Mouse (Mus musculus): ENCODE measurements around the gene Amhr2.

Gene Amhr2

DNA sequence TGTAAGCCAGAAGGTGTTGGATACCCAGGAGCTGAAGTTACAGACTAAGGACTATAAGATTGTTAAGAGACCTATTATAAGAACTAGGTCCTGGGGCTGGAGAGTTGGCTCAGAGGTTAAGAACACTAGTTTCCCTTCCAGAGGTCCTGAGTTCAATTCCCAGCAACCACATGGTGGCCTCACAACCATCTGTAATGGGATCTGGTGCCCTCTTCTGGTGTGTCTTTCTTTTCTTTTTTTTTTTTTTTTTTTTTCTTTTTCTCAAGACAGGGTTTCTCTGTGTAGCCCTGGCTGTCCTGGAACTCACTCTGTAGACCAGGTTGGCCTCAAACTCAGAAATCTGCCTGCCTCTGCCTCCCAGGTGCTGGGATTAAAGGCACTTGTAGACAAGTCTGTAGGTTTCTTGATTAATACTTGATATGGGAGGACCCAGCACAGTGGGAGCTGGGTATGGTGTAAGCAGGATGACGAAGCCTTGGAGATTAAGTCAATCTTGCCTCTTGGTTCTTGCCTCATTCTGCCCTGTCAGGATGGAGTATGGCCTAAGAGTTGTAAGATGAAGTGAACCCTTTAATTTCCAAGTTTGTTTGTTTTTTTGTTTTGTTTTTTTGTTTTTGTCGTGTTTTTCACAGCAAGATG is 21.4 kb upstream of the Amhr2 start:
- DNase-seq (ENCODE audit: extremely low read depth, low read depth) = no peak

DNA sequence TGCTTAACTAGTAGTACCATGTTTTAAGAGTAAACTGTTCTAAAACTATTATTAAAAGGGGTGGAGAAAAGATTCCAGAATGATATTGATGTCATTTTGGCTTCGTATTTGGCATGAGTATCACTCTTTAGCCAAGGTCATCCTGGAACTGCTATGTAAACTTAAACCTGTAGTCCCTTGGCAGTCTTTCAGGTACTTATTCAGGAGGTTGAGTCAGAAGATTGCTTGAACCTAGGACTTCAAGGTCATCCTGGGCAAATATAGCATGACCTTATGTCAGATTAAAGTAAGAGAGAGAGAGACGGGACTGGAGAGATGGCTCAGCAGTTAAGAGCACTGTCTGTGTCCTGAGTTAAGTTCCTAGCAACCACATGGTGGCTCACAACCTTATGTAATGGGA is 20.5 kb upstream of the Amhr2 start:
- DNase-seq (ENCODE audit: extremely low read depth, low read depth) = no peak

DNA sequence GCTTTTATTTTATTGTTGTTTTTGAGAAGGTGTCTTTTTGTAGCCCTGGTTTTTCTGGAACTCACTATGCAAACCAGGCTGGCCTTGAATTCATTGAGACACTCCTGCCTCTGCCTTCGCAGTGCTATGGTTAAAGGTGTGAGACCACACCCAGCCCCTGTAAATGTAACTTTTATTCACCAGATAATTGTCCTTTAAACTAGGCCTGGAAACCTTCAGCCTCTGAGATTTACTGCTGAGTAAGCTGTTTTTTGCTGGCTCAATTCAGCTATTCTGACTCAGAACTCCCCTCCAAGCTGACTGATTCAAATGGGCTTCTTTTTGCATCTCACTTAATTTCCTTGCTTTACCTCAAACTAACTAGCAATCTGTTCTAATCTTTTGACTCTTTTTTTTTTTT is 18.2 kb upstream of the Amhr2 start:
- no peak for DNase-seq (ENCODE audit: extremely low read depth, low read depth)

DNA sequence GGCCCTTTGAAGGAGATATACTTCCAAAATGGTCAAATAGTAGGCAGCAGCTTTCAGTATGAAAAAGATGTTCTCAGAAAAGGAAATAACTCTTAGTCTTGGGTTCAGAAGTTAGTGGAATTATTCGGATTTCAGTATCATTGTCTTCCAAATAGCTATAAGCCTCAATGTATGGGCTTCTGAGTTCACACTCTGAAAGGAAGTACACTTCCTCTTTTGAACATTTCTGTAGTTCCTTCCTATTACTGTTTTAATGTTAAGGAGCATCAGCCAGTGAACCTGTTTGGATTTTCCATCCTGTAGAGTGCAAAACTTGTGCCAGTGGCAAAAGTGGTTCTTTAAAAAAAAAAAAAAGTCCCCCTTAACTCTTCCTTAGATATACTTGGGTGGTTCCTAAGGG is 13.1 kb upstream of the Amhr2 start:
- DNase-seq (ENCODE audit: extremely low read depth, low read depth) = peak; percentile 41

DNA sequence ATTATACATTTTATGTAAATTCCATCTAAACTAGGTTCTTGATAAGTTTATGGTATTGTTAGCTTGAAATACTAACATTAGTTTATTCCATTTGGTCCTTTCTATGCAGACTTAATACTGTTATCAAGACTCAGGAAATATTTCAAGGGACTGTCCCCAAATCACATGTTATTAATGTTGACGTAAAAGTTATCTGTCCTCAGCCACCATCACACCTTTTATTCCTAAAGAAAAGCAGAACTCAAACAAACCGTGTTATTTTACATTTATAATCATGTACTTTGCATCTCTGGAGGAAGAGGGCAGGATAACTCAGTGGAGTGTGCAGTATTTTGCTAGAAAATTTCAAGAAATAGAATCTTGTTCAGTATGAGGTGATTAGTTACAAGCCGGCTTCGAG is 12.0 kb upstream of the Amhr2 start:
- no peak for DNase-seq (ENCODE audit: extremely low read depth, low read depth)

DNA sequence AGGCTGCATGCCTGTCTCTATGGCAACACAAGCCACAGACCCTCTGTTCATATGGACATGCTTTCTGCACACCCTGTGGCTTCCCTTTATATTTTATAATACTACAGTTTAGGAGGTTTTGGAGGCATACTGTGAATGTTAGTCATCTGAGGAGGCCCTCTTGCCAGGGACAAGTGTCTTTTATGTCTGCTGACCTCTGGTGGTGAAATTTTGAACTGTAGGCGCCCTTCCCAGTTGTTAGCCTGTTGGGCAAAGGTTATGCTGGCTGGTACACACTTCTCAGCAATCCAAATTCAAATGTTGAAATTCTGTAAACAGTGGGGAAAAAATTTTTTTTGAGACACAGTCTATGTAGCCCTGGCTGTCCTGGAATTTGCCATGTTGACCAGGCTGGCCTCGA is 2.7 kb upstream of the Amhr2 start:
- peak; percentile 81 for DNase-seq (ENCODE audit: extremely low read depth, low read depth)

DNA sequence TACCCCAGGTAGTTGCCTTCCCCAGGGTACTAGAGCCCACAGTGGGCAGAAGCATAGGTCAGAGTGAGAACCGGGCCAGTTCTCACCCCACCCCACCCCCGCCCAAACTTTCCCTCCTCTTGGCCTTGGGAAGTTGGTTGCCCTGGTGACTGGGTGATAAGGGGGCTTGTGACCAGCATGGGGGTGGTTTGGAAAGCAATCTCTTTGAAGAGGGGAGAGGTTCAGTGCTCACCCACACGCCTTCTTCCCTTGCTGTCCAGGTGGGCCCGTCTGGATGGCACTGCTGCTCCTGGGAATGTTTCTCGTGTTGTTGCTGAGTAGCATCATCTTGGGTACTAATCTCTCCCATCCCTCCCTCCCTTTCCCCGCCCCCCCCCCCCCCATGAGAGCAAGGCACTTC is 1.3 kb downstream of the Amhr2 start:
- DNase-seq (ENCODE audit: extremely low read depth, low read depth) = peak; percentile 59

DNA sequence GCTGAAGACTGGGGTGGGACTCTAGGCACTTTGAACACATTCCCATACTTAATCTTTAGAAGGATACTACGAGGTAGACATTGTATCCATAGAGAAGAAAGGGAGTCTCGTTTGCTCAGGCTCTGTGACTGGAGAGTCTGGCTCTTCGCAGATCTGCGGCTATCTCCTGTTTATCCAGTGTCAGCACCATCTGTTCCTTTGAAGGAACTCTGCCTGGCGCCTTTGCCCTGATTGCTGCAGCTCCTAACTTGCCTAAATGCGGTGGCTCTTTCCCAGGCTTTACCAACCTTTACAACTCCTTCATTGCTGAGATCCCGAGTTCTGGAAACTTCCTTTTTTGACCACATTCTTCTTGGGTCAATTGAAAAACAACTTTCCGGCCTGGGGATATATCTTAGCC is 4.2 kb downstream of the Amhr2 start:
- no peak for DNase-seq (ENCODE audit: extremely low read depth, low read depth)

DNA sequence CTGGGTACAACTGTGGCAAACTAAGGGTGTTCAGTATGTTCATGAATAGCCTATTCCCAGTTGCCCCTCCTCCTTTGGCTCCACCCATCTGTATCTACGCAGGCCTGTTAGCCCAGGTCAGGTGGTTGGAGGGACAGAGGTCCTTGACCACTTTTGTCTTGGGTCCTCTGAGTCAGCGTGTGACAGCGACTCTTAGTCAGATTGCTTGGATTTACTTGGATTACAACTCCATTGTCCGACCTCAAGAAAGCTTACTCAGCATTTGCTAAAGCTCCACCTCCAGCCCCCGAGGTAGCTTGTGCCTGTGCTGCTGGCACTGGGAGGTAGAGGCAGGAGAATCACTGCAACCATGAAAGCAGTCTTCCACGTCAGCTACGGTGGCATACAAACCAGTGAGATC is 5.8 kb downstream of the Amhr2 start:
- no peak for DNase-seq (ENCODE audit: extremely low read depth, low read depth)

DNA sequence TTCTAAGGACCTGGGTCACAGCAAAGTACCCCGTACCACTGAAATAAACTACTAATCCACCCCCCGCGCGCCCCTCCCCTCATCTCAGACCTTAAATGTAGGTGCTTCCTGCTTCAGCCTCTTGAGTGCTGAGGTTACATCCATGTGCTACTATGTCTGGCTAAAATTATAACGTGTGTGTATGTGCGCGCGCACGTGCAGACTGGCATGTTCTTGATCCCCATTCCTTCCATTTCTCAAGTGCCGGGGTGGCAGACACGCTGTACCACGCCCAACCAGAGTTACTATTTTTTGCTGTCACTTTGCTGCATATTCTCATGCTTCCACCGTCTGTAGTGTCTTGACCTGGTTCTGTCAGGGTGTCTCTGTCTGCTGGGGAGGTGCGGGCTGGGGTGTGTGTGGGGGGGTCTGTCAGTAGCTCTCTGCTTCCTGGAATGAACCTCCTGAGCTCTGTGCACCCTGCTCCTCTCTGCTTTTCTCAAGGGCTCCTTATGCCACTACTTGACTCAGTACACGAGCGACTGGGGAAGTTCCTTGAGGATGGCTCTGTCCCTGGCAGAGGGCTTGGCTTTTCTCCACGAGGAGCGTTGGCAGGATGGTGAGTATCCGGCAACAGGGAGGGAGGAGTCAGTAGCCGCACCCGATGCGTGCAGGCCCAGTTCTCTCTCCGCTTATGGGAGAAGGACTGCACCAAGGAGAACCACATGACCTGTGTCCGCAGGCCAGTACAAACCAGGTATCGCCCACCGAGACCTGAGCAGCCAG is 6.7 kb downstream of the Amhr2 start:
- DNase-seq (ENCODE audit: extremely low read depth, low read depth) = no peak

DNA sequence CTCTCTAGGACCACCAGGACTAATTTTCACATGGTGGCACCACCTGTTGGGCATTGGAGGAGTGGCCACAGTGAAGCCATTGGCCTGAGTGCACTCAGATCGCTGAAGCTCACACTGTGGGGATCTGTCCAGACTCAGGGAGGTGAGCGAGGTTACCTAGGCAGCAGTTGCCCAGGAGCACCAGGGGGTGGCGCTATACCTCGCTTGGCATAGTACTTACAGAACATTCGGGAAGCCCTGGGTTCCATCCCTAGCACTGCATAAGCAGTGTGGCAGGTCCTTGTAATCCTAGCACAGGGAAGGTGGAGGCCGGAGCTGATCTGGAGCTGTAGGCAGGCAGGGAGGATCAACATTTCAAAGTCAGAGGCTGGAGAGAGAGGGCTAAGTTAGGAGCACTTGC is 10.8 kb downstream of the Amhr2 start:
- no peak for DNase-seq (ENCODE audit: extremely low read depth, low read depth)

DNA sequence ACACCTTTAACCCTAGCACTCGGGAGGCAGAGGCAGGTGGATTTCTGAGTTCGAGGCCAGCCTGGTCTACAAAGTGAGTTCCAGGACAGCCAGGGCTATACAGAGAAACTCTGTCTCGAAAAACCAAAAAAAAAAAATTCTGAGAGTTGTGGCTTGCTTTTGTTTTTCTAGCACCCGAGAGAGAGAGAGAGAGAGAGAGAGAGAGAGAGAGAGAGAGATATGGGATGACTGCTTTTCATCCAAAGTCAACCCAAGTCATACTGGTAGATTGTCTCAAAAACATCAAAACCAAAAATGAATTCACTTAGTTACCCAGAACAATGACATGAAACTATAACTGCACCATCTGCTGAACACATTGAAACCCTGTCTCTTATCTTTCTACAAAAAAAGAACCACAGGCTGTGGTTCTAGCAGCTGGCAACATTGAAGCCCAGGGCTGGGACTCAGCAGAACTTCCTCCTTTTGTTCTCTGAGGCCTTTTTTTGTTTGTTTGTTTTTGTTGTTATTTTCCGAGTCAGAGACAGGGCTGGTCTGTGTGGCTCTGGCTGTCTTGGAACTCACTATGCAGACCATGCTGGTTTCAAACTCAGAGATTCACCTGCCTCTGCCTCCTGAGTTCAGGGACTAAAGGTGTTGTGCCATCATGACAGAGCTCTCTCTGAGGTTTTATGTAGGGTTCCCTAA is 13.0 kb downstream of the Amhr2 start:
- peak; percentile 95 for DNase-seq (ENCODE audit: extremely low read depth, low read depth)

DNA sequence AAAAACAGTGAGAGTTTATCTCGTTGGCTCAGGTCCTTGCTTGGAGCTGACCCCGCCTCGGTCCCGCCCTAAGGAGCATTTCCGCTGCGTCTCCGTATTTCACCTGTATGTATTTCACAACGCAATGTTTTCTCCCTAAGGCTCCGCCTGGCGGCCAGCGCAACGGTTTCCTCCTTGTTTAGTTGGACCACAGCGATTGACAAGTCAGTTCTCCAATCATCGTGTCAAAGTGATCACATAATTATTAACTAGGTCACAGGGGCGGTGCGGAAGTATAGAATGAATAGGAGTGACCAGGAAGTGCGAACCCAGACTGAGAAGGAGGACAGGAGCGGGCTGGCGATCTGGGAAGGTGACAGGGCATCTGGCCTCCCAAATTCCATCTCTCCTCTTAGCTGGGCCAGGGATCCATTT is 13.7 kb downstream of the Amhr2 start, which contains the start of gene Prr13:
TSS of gene Prr13 (plus strand) at position 125 of the 414 bp plus-strand sequence.
- DNase-seq (ENCODE audit: extremely low read depth, low read depth) = peak; percentile 99

DNA sequence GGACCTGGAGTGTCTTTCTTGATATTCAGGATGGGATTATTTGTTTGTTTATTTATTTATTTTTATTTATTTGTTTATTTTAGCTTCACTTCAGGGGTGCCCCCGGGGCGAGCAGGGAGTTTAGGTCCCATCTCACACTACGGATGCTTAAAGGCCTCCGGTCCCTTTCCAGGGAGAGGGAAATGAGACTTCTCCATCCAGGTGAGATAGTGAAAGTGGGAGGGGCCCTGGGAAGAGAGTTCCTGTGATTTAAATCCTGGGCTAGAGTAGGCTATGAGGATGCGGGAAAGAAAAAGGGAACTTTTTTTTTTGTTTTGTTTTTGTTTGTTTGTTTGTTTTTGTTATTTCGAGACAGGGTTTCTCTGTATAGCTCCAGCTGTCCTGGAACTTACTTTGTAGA is 14.2 kb downstream of the Amhr2 start:
- DNase-seq (ENCODE audit: extremely low read depth, low read depth) = no peak

DNA sequence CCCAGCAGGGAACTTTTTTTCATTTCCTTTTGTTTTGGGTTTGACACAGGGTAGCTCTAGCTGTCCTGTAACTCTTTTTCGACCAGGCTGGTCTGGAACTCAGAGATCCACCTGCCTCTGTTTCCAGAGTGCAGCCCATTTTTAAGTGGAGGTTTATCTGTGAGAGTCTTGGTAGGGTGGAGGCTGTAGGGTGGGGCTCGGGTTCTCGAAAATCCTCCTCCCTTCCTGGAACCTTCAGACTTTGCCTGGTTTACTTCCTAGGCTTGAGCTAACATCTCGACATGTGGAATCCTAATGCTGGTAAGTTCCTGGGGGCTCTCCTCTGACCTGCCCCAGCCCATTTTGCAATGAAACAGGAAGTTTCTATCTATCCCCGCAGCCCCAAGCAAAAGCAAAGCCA is 14.7 kb downstream of the Amhr2 start:
- DNase-seq (ENCODE audit: extremely low read depth, low read depth) = peak; percentile 62

DNA sequence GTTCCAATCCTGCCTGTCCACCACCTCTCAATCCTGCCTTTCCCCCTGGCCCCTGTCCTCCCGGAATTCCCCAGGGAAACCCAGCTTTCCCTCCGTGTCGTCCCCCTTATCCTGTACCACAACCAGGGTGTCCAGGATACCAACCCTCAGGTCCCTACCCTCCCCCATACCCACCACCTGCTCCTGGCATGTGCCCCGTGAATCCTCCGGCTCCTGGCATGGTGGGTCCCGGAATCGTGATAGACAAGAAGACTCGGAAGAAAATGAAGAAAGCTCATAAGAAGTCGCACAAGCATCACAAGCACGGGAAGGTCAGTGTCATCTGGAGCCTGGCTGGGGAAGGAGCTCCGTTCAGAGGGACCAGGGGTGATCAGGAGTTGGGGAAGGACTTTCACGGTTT is 15.2 kb downstream of the Amhr2 start:
- DNase-seq (ENCODE audit: extremely low read depth, low read depth) = no peak

DNA sequence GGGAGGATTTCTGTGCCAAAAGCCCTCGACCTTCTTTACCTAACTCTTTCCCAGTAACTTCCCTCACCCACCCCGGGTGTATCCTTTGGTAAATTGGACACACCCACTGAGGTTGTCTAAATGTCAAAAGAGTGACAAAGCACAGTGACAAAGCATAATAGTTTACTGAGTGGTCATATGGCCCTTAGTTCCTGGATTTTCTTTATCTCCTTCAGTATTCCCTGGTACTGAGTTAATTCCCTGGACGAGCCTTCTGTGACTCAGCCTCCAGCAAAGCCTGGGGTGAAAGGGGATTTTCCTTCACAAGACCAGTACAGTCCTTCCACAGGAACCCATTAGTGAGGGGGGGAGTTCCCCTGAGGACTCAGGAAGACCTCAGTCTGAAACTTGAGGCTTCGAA is 15.8 kb downstream of the Amhr2 start:
- DNase-seq (ENCODE audit: extremely low read depth, low read depth) = peak; percentile 51

DNA sequence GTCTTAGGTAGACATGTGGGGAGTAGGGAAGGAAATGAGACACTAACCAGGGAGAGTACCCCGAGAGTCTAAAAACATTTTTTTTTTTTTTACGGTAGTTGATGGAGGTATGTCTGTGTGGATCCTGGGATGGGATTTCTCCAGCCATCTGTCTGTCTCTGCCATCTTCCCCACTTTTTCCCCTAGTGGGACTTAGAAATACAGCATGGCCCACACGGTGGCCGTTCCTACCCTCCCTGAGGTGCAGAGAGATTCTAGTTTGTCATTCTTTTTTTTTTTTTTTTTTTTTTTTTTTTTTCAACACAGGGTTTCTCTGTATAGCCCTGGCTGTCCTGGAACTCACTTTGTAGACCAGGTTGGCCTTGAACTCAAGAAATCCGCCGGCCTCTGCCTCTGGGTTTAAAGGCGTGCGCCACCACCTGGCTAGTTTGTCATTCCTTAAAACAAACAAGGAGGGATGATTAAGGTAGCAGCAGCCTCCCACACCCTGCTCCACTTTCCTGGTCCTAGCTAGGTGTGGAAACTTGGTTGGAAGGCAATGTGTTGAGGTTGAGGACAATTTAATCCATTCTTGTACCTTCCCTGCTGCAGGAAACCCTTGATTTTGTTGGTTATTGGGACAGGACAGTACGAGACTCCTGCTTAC is 16.4 kb downstream of the Amhr2 start:
- no peak for DNase-seq (ENCODE audit: extremely low read depth, low read depth)

DNA sequence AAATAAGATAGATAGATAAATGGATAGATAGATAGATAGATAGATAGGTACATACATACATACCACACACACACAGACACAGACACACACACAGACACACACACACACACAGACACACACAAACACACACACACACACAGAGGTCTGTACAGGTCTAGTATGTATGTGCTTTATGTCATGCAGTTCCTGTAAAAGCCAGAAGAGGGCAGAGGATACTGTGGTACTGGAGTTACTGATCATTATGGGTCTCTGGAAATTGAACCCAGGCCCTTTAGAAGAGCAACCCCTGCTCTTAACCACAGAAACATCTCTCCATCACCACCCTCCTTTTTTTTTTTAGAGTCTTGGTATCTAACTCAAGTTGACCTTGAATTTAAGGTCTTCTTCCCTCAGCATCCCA is 18.5 kb downstream of the Amhr2 start:
- DNase-seq (ENCODE audit: extremely low read depth, low read depth) = peak; percentile 70

DNA sequence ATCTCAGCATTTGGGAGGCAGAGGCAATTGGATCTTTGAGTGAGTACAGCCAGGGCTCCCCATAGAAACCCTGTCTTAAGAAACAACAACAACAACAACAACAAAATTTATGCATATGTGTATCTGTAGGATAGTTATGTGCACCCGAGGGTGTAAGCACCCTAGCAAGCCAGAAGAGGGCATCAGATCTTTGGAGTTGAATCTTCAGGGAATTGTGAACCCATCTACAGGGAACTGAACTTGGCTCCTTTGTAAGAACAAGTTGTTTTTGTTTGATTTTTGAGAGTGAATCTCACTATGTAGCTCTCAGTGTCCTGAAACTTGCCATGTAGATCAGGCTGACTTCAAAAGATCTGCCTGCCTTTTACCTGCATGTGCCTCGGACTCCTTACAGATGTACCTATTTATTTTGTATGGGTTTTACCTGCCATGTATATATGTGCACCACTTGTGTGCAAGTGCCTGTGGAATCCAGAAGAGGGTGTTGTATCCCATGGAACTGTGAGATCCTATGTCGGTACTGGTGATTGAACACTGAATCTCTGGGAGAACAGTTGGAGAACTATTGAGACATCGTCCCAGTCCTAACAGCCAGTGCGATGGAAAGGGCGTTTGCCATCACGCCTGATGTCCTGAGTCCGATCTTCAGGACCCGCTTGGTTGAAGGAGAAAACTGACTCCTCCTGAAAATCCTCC is 23.7 kb downstream of the Amhr2 start:
- DNase-seq (ENCODE audit: extremely low read depth, low read depth) = no peak

DNA sequence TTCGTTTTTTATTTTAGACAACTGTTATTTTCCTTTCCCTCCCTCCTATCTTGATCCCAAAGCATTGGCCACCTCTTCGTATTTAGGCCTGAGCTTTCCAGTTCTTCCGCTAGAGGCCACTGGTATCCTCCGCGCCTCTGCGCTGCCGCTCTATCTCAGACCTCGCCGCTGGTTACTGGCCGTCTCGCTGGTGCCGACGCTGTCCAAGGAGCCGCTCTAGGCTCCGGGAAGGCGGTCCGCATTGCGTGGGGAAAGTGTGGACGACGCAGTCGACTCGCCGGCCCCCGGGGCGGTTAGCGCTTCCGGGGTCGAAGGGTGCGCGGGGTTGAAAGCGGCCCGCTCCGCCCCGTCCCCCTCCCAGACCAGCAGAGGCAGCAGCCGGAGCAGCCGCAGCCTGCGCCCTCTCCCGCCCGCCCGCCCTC is 25.0 kb downstream of the Amhr2 start, which contains the start of gene Pcbp2:
TSS of gene Pcbp2 (plus strand) at position 357 of the 422 bp plus-strand sequence.
- DNase-seq (ENCODE audit: extremely low read depth, low read depth) = peak; percentile 97
